Mouse (Mus musculus) liver, embryonic 14.5 days (tissue): ENCODE data around the gene Tjp2.

Experiments
- CTCF ChIP-seq: IDR thresholded peaks from 2 replicates; pipeline ENCODE4 v1.5.1; 2016; ENCODE audit warnings: antibody characterized with exemption, low read depth, control low read depth
- EP300 ChIP-seq: IDR thresholded peaks from 2 replicates; pipeline ENCODE4 v1.6.1; 2016; ENCODE audit warnings: antibody characterized with exemption, low read depth

DNA sequence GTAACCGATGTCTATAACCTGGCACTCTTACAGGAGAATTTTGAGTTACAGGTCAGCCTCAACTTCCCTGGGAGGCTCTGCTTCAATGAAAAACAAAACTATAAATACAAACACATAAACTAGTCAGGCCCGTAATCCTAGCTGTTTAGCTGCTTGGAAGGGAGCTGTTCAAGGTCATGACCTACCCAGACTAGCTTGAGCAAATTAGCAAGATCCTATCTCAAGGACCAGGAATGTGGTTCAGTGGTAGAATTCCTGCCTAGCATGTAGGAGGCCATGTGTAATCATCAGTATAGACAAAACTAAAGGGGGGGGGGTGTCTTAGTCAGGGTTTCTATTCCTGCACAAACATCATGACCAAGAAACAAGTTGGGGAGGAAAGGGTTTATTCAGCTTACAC lies 46.7 kb downstream of the Tjp2 start:
- TF ChIP-seq CTCF = no peak
- TF ChIP-seq EP300 = no peak
